ENCODE assay signal across 20 mouse cellular contexts in the genomic region with DNA sequence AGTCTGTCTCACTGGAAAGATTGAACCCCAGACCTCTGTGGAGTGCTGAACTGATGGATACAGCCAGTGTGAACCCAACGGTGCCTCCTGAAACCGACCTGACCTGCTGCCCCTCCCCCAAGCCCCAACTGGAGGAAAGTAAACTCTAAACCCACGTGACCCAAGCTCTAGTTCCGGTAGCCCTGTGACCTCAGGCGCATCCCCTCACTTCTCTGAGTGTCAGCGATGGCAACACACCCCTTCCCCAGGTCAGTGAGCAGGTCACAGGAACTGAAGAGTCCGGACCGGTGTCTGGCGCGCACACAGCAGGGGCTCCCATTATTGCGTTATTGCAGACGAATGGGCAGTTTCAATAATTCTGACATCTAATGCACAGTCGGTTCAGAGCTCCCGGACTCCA.
A peak's percentile ranks its signal among the peaks of the same experiment; 100 is the strongest.
DNase-seq lines count a peak whose midpoint lies in the region; ATAC-seq and TF ChIP-seq lines count a peak whose summit lies in the region.
"Had no signal": no experiment of that assay in that cellular context is flagged by ENCODE, and none has a peak within 500 bp of the region (broad histone marks: within the 10 kb centered on the region; RNA-seq: fewer than 3 reads in every experiment).

No protein-coding gene starts in this region.

- no peak for TF ChIP-seq EP300 in liver, postnatal 0 days (IDR thresholded peaks at IDR 0.05; ENCODE audit: low read depth)
- no peak for TF ChIP-seq EP300 in lung, postnatal 0 days (IDR thresholded peaks at IDR 0.05)

- H3K9me3 ChIP-seq in kidney, embryonic 14.5 days (ENCODE audit: control insufficient read depth, low read length) = no peaks in the 10 kb centered on the region
- no peaks in the 10 kb centered on the region for H3K9me3 ChIP-seq in embryonic facial prominence, embryonic 10.5 days
- no peaks in the 10 kb centered on the region for H3K9me3 ChIP-seq in liver, postnatal 0 days (ENCODE audit: low read length)
- no peaks in the 10 kb centered on the region for H3K9me3 ChIP-seq in lung, postnatal 0 days (ENCODE audit: low read length)
- H3K9me3 ChIP-seq: embryonic facial prominence, embryonic 15.5 days; forebrain, embryonic 12.5 days; G1E; heart, embryonic 12.5 days; limb, embryonic 15.5 days; lung, embryonic 15.5 days had no signal

- 0 out of 2 replicates have a peak, but pooled peaks have one; percentile 25 for ATAC-seq in kidney, embryonic 14.5 days (ENCODE audit: low FRiP score, low TSS enrichment)
- peak; percentile 13; the same call in 1 of the 2 replicates for ATAC-seq in liver, postnatal 0 days
- ATAC-seq in lung, postnatal 0 days = no peak
- ATAC-seq: midbrain, embryonic 16.5 days had no signal

- peaks cover 11% of the 10 kb centered on the region for H3K4me1 ChIP-seq in kidney, embryonic 14.5 days (ENCODE audit: control insufficient read depth, insufficient read depth, low read length)
- peaks cover 73% of the 10 kb centered on the region for H3K4me1 ChIP-seq in embryonic facial prominence, embryonic 10.5 days
- peaks cover 3% of the 10 kb centered on the region; the same call in 1 of the 2 replicates for H3K4me1 ChIP-seq in liver, postnatal 0 days (ENCODE audit: insufficient read depth)
- 0 out of 2 replicates have a peak, but pooled peaks cover 3% of the 10 kb centered on the region for H3K4me1 ChIP-seq in lung, postnatal 0 days (ENCODE audit: insufficient read depth, low read depth, low read length)

- H3K4me2 ChIP-seq in kidney, embryonic 14.5 days (replicated peaks; ENCODE audit: low read depth, low read length) = no peak overlapping the region
- H3K4me2 ChIP-seq in liver, postnatal 0 days (ENCODE audit: low read depth, low read length) = no peak overlapping the region
- H3K4me2 ChIP-seq in lung, postnatal 0 days (replicated peaks; ENCODE audit: low read depth, low read length) = no peak overlapping the region
- H3K4me2 ChIP-seq: embryonic facial prominence, embryonic 15.5 days; forebrain, embryonic 12.5 days; heart, embryonic 12.5 days; limb, embryonic 15.5 days; lung, embryonic 15.5 days had no signal

- TF ChIP-seq CTCF in liver, postnatal 0 days (IDR thresholded peaks at IDR 0.05; ENCODE audit: low read depth) = no peak
- no peak for TF ChIP-seq CTCF in lung, postnatal 0 days (IDR thresholded peaks at IDR 0.05)

- no peak overlapping the region for H3K27ac ChIP-seq in kidney, embryonic 14.5 days (ENCODE audit: low read depth, low read length)
- H3K27ac ChIP-seq in embryonic facial prominence, embryonic 10.5 days (replicated peaks) = peak overlapping the region; percentile 59
- no peak overlapping the region for H3K27ac ChIP-seq in liver, postnatal 0 days (ENCODE audit: low read depth)
- no peak overlapping the region for H3K27ac ChIP-seq in lung, postnatal 0 days (ENCODE audit: low read length)
- H3K27ac ChIP-seq: embryonic facial prominence, embryonic 15.5 days; kidney, postnatal 0 days; limb, embryonic 15.5 days; lung, embryonic 15.5 days; stomach, postnatal 0 days had no signal

- H3K36me3 ChIP-seq in kidney, embryonic 14.5 days (ENCODE audit: control insufficient read depth, insufficient read depth, low read length) = no peaks in the 10 kb centered on the region
- no peaks in the 10 kb centered on the region for H3K36me3 ChIP-seq in embryonic facial prominence, embryonic 10.5 days (replicated peaks)
- no peaks in the 10 kb centered on the region for H3K36me3 ChIP-seq in liver, postnatal 0 days (replicated peaks; ENCODE audit: insufficient read depth, low read length)
- no peaks in the 10 kb centered on the region for H3K36me3 ChIP-seq in lung, postnatal 0 days (ENCODE audit: insufficient read depth, low read length)
- H3K36me3 ChIP-seq: embryonic facial prominence, embryonic 15.5 days; forebrain, embryonic 12.5 days; G1E; heart, embryonic 12.5 days; limb, embryonic 15.5 days; lung, embryonic 15.5 days had no signal

- WGBS in kidney, embryonic 14.5 days = 29% methylated on average over 14 of the region's 14 CpGs
- WGBS in embryonic facial prominence, embryonic 10.5 days = 37% methylated on average over 14 of the region's 14 CpGs
- whole genome bisulfite sequencing in liver, postnatal 0 days (ENCODE audit: insufficient replicate concordance) = 59% methylated on average over 14 of the region's 14 CpGs
- WGBS in lung, postnatal 0 days = 54% methylated on average over 14 of the region's 14 CpGs

- H3K27me3 ChIP-seq in kidney, embryonic 14.5 days (ENCODE audit: control insufficient read depth, insufficient read depth, low read length) = no peaks in the 10 kb centered on the region
- peaks cover 43% of the 10 kb centered on the region for H3K27me3 ChIP-seq in embryonic facial prominence, embryonic 10.5 days (replicated peaks; ENCODE audit: low read depth, poor library complexity, severe bottlenecking)
- H3K27me3 ChIP-seq in liver, postnatal 0 days (ENCODE audit: insufficient read depth, low read length) = no peaks in the 10 kb centered on the region
- no peaks in the 10 kb centered on the region for H3K27me3 ChIP-seq in lung, postnatal 0 days (replicated peaks; ENCODE audit: insufficient read depth, low read length)
- H3K27me3 ChIP-seq: lung, embryonic 15.5 days had no signal

- no peak for DNase-seq in kidney, postnatal 10 days
- peak; percentile 13 for DNase-seq in R1 (ENCODE audit: low read depth, low spot score)
- peak; percentile 49 for DNase-seq in embryonic facial prominence, embryonic 10.5 days (ENCODE audit: low spot score)
- DNase-seq in liver, postnatal 0 days = no peak
- no peak for DNase-seq in spleen, adult 12 weeks (ENCODE audit: low spot score)
- DNase-seq in lung, postnatal 0 days (ENCODE audit: low spot score) = no peak
- no peak for DNase-seq in adrenal gland, postnatal 36 days
- DNase-seq: adrenal gland, postnatal 10 days; cerebellum, adult 18-20 months; layer of hippocampus, adult 9-11 months had no signal

- H3K4me3 ChIP-seq in kidney, embryonic 14.5 days (ENCODE audit: low read length) = no peak overlapping the region
- H3K4me3 ChIP-seq in embryonic facial prominence, embryonic 10.5 days = no peak overlapping the region
- no peak overlapping the region for H3K4me3 ChIP-seq in liver, postnatal 0 days (ENCODE audit: low read depth, low read length)
- no peak overlapping the region for H3K4me3 ChIP-seq in lung, postnatal 0 days (ENCODE audit: low read depth, low read length)
- H3K4me3 ChIP-seq: embryonic facial prominence, embryonic 15.5 days; forebrain, embryonic 12.5 days; heart, embryonic 12.5 days; limb, embryonic 15.5 days; lung, embryonic 15.5 days had no signal

- no peak overlapping the region for H3K9ac ChIP-seq in kidney, embryonic 14.5 days (ENCODE audit: low read depth, low read length)
- H3K9ac ChIP-seq in liver, postnatal 0 days (replicated peaks) = no peak overlapping the region
- no peak overlapping the region for H3K9ac ChIP-seq in lung, postnatal 0 days (replicated peaks; ENCODE audit: low read depth)
- H3K9ac ChIP-seq: embryonic facial prominence, embryonic 15.5 days; forebrain, embryonic 12.5 days; heart, embryonic 12.5 days; limb, embryonic 15.5 days; lung, embryonic 15.5 days had no signal

Comparison
In these comparisons a context has a peak if more than half of its experiments do, and no peak if none do; other contexts are left out.
1. DNase-seq: peak in R1 (single experiment) and embryonic facial prominence, embryonic 10.5 days (single experiment); none in kidney, postnatal 10 days (single experiment), liver, postnatal 0 days (single experiment), spleen, adult 12 weeks (single experiment), lung, postnatal 0 days (single experiment) and adrenal gland, postnatal 36 days (0 of 2).